Mouse (Mus musculus) heart, embryonic 15.5 days (tissue): Measurements from ENCODE around the gene Gbx1. TPM values are rescaled to one million over a fixed set of nuclear protein-coding genes. Genes with fewer than 3 reads are reported as not detected.
A peak's percentile ranks its signal among the peaks of the same experiment; 100 is the strongest.

ENCODE experiments used
- ATAC-seq: fragments of 200-750 bp; cut with Nextera tagmentation; replicated peaks from 2 replicates; pipeline ENCODE4 v1.8.0; 2017; ENCODE audit warnings: low read depth, moderate TSS enrichment; ENCODE audit not compliant: insufficient number of reproducible peaks, insufficient read depth, low FRiP score
- H3K27ac ChIP-seq: fragments of 300-500 bp; sonication (generic); 2 replicates; pipeline ENCODE4 v1.5.1; 2015; ENCODE audit warnings: mild to moderate bottlenecking, inconsistent platforms
- H3K27me3 ChIP-seq: fragments of 300-500 bp; sonication (generic); 2 replicates; pipeline ENCODE4 v1.6.1; 2015; ENCODE audit warnings: inconsistent platforms
- H3K36me3 ChIP-seq: fragments of 300-500 bp; sonication (generic); 2 replicates; pipeline ENCODE4 v1.6.1; 2015; ENCODE audit warnings: mild to moderate bottlenecking, inconsistent platforms
- H3K4me1 ChIP-seq: fragments of 300-500 bp; sonication (generic); replicated peaks from 2 replicates; pipeline ENCODE4 v1.6.1; 2015; ENCODE audit warnings: inconsistent platforms
- H3K4me2 ChIP-seq: fragments of 300-500 bp; sonication (generic); 2 replicates; pipeline ENCODE4 v1.6.1; 2015; ENCODE audit warnings: inconsistent platforms, mild to moderate bottlenecking, moderate library complexity
- H3K4me3 ChIP-seq: fragments of 300-500 bp; sonication (generic); 2 replicates; pipeline ENCODE4 v1.5.1; 2015; ENCODE audit warnings: mild to moderate bottlenecking, inconsistent platforms
- H3K9ac ChIP-seq: fragments of 300-500 bp; sonication (generic); 2 replicates; pipeline ENCODE4 v1.6.1; 2015; ENCODE audit warnings: mild to moderate bottlenecking, inconsistent platforms
- H3K9me3 ChIP-seq: fragments of 300-500 bp; sonication (generic); replicated peaks from 2 replicates; pipeline ENCODE4 v1.6.1; 2016; ENCODE audit warnings: inconsistent platforms
- WGBS: fragments of 180-500 bp; shearing (Covaris S2); methylation state at CpG from one replicate; pipeline ENCODE4 v1.1.7; 2015; ENCODE audit warnings: mixed read lengths; 5-methylcytosine and 5-hydroxymethylcytosine counted together
- polyA plus RNA-seq: library from polyadenylated mRNA; unstranded; fragments of >200 nt; fragmentation: Nextera tagmentation; extraction: Ambion mirVana; gene quantifications from 2 replicates; pipeline ENCODE4 v1.2.1, GENCODE M21; 2015

The Gbx1 gene
- polyA plus RNA-seq, 1 experiment from 2014 or later, result not detected

DNA sequence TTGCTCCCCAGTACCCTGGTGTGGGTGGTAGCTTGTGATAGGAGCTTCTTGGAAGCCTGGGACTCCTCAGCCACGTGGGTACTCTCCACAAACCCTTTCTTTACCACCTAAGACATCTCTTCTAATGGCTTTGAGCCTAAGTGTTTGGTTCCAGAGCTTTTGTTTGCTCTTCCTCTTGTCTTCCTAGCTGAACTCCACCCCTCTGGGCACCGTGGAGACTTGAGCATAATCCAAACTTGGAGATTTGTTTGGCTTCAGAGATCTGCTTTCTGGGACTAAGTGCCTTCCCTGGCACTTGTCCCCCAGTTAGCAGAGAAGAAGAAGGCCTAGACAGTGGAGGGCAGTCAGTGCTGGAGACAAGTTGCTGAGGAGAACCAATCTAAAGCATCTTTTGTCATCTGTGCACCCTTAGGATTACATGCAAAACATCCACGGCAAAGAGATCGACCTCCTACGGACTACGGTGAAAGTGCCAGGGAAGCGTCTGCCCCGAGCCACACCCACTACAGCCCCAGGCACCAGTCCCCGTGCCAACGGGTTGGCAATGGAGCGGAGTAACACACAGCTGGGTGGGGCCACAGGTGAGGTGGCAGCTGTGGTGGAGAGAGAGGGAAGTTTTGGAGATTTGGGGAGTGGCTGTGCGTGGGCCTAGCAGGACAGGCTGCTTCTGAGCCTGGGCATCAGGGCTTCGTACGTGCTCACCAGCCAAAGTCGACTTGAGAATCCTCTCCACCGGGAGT lies 34.3 kb downstream of the Gbx1 start:
- Histone ChIP-seq H3K36me3 (peaks cover 67% of the 10 kb centered on the region), H3K9me3 (no peaks in the 10 kb centered on the region), H3K27ac (no peak overlapping the region), H3K4me3 (no peak overlapping the region), H3K4me1 (no peaks in the 10 kb centered on the region), H3K9ac (no peak overlapping the region), H3K4me2 (no peak overlapping the region), H3K27me3 (no peaks in the 10 kb centered on the region)
- 84% methylated on average over 16 of the region's 16 CpGs for WGBS
- no peak for ATAC-seq

DNA sequence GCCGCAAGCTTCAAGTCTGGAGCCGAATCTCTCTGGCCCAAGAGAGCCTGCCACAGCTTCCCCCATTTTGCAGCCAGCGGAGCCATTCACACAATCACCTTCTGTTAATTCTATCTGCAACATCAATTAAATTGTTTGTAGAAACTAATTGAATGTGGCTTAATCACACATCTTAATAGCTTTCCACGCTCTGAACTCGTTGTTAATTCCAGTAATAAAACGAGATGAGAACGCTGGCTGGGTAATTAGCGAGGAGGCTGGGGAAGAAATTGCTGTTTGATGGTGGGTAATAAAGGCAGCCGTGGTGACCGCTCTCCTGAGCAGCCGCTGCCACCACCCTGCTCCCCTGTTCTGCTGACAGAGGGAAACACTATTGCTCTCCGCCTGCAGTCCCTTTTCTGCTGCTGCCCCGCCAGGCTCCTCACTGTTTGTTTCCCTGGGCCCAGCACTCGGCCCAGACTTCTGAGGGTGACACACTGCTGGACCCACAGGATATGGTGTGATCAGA lies 36.5 kb downstream of the Gbx1 start:
- peaks cover 4% of the 10 kb centered on the region; the same call in 1 of the 2 replicates for H3K4me1 ChIP-seq
- no peak overlapping the region for H3K4me2 ChIP-seq
- no peak for ATAC-seq
- no peak overlapping the region for H3K4me3 ChIP-seq
- peaks cover 67% of the 10 kb centered on the region for H3K36me3 ChIP-seq
- no peaks in the 10 kb centered on the region for H3K9me3 ChIP-seq
- H3K27ac ChIP-seq, result no peak overlapping the region
- 83% methylated on average over 14 of the region's 14 CpGs for WGBS
- no peaks in the 10 kb centered on the region for H3K27me3 ChIP-seq
- no peak overlapping the region for H3K9ac ChIP-seq

DNA sequence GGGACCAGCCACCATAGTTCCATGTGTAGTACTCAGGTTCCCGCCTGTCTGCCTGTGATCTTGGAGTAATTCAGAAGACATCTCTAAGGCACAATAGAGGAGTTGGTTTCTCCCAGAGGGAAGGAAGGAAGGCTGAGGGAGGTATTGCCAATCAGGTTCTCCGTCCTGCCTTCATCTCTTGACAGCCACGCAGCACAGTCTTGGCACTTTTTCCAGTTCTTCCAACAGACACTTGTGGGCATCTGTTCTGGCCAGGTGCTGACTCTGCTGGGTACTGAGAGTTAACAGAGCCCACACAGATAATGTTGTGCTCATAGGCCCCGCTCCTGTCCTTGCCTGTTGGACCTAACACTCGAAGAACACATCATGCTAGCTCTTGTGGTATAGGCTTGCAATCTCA lies 40.3 kb downstream of the Gbx1 start:
- WGBS, result 85% methylated on average over 5 of the region's 5 CpGs
- peaks cover 67% of the 10 kb centered on the region for H3K36me3 ChIP-seq

DNA sequence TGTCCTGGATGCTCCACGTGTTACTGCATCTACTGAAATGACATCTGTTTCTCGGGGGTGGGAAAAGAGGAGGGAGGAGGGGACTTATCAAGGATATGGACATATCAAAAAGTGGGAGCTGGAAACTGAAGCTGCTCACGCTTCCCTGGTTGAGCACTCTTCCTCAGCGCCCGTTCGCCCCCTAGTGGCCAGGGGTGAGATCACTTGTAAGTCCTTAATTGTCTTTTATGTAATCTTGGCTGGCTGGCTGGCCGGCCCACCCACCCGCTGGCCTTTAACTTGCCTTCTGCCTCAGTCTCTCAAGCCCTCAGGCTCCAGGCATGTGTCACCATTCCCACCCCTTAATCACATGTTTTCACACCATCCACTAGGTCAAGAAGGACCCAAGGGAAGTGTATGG lies 40.9 kb downstream of the Gbx1 start:
- H3K27me3 ChIP-seq, result peaks cover 8% of the 10 kb centered on the region
- H3K9ac ChIP-seq, result no peak overlapping the region
- 5% methylated on average over 8 of the region's 8 CpGs for WGBS
- ATAC-seq, result no peak
- no peak overlapping the region for H3K4me3 ChIP-seq
- no peaks in the 10 kb centered on the region for H3K9me3 ChIP-seq
- H3K4me1 ChIP-seq, result peaks cover 19% of the 10 kb centered on the region
- no peak overlapping the region for H3K27ac ChIP-seq
- H3K4me2 ChIP-seq, result no peak overlapping the region
- peaks cover 62% of the 10 kb centered on the region for H3K36me3 ChIP-seq

More for the DNA sequence above, 40.3 kb downstream of the Gbx1 start:
- Histone ChIP-seq H3K4me3 (no peak overlapping the region), H3K9ac (no peak overlapping the region), H3K9me3 (no peaks in the 10 kb centered on the region), H3K4me1 (peaks cover 15% of the 10 kb centered on the region), H3K27me3 (peaks cover 8% of the 10 kb centered on the region), H3K27ac (no peak overlapping the region), H3K4me2 (no peak overlapping the region)
- no peak for ATAC-seq

DNA sequence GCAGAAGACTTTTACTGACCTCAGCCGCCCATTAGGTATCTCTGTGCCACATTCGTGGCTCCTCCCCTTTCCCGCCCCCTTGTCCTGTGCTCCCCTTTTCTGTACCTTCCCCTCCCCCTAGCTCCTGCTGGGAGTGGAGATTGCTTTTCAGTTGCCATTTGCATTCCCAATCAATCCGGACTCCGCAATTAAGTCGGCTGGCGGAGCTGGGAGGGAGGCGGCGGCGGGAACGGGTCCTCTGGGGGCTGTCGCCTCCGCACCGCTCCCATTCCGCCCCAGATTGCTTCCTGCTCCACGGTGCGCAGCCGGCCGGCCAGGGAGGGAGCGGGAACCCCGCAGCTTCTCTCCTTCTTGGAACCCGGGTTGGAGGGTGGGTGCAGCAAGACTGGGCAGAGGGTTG lies 42.0 kb downstream of the Gbx1 start:
- no peaks in the 10 kb centered on the region for H3K9me3 ChIP-seq
- 41% methylated on average over 22 of the region's 22 CpGs for WGBS
- H3K4me2 ChIP-seq, result peak overlapping the region; percentile 31
- peaks cover 19% of the 10 kb centered on the region for H3K4me1 ChIP-seq
- H3K27ac ChIP-seq, result no peak overlapping the region
- ATAC-seq, result no peak
- H3K36me3 ChIP-seq, result peaks cover 63% of the 10 kb centered on the region
- peaks cover 8% of the 10 kb centered on the region for H3K27me3 ChIP-seq
- no peak overlapping the region for H3K9ac ChIP-seq
- H3K4me3 ChIP-seq, result no peak overlapping the region

DNA sequence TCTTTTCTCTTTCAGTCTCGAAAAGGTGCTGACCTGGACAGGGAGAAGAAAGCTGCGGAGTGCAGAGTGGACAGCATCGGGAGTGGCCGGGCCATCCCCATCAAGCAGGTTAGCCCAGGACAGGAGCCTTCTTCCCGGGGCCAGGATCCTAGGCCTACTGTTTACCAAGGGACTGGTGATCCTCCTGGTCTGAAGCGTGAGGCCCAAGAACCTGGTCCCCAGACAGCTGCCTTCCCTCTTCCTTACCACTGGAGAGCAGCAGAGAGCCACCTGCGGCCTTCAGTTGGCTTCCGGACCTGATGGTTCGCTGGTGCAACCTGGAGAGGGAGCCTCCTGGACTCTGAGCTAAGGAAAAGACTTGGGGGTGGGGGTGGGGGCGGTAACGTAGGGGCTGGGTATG lies 43.7 kb downstream of the Gbx1 start:
- WGBS, result 32% methylated on average over 11 of the region's 11 CpGs
- Histone ChIP-seq H3K4me2 (no peak overlapping the region), H3K27me3 (peaks cover 8% of the 10 kb centered on the region), H3K9me3 (no peaks in the 10 kb centered on the region), H3K4me1 (peaks cover 19% of the 10 kb centered on the region), H3K36me3 (peaks cover 62% of the 10 kb centered on the region), H3K27ac (no peak overlapping the region), H3K9ac (no peak overlapping the region), H3K4me3 (no peak overlapping the region)
- no peak for ATAC-seq

DNA sequence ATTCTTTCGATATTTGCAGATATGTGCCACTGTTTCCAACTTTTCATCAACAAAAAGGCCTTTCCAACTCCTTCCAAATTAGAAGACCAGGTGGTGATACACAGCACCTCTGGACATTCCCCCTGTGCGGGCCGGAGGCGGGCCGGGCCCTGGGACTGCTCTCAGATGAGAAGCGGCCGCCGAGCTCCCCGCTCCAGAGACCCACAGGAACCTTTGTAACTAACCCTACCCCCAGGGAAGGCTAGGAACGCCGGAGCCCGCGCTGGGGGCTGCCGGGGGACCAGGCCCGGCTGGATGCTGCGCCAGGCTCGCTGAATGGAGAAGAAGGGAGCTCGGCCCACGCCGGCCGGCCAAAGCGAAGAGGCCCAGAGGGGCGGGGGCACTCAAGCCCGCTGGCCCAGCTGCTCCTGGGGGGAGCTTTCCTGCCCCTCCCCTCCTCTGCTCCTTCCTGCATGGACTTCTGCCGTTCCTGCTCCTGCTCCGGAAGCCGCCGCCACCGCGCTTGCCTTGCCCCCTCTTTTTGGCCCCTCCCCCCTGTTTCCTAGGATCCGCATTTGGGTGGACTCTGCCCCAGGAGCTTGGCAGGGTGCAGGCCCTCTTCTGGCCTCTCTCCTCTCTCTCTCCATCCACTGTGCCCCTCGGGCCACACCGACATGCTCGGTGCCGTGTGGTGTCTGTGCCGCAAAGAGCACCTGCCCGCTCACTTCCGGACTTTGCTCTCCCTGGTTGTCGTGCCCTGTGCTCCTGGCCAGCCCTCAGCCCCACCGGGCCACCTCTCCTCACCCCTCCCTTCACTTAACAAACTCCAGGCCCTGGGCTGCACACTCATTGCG lies 44.5 kb downstream of the Gbx1 start:
- Histone ChIP-seq H3K4me3 (no peak overlapping the region), H3K4me2 (no peak overlapping the region), H3K9me3 (no peaks in the 10 kb centered on the region), H3K27me3 (peaks cover 8% of the 10 kb centered on the region), H3K9ac (no peak overlapping the region), H3K36me3 (peaks cover 63% of the 10 kb centered on the region), H3K4me1 (peaks cover 19% of the 10 kb centered on the region), H3K27ac (no peak overlapping the region)
- 65% methylated on average over 41 of the region's 41 CpGs for WGBS
- ATAC-seq, result no peak; the same call in 1 of the 2 replicates

DNA sequence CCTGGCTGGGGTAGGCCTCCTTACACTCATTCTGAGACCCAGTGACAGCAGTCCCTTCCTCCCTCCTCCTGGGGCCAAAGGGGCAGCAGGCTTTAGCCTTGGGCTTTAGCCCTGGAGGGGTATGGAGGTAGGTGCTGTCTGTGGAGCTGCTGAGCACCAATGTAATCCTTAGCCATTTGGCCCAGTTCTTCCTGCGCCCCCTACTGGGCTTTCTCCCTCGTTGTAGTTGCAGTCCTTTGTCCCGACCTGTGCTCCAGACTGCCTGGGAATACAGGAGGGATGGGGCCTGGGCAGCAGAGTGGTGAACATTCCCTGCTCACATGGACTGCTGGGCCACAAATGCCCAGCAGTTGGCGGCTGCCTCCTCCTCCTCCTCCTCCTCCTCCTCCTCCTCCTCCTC lies 45.4 kb downstream of the Gbx1 start:
- peaks cover 8% of the 10 kb centered on the region for H3K27me3 ChIP-seq
- H3K9ac ChIP-seq, result no peak overlapping the region
- peaks cover 19% of the 10 kb centered on the region for H3K4me1 ChIP-seq
- ATAC-seq, result no peak
- WGBS, result 12% methylated on average over 4 of the region's 4 CpGs
- H3K4me2 ChIP-seq, result no peak overlapping the region
- no peak overlapping the region for H3K27ac ChIP-seq
- H3K9me3 ChIP-seq, result no peaks in the 10 kb centered on the region
- H3K4me3 ChIP-seq, result no peak overlapping the region
- peaks cover 60% of the 10 kb centered on the region for H3K36me3 ChIP-seq

DNA sequence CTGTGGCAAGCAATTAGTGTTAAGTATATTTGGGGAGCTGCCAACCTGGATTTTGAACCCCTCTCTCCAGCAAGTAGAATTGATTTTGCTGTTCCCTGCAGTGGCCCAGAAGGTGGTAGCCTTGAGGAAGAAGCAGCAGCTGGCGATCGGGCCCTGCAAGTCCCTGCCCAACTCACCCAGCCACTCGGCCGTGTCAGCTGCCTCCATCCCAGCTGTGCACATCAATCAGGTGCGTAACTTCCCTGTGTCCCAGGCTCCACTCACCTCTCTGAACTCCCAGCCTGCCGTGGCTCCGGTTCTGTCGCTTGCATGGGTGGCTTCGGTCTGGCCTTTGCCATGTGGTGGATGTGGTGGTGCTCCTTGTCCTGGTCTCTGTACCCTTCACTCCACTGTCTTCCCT lies 49.1 kb downstream of the Gbx1 start:
- 0 out of 2 replicates have a peak, but pooled peaks cover 4% of the 10 kb centered on the region for H3K27me3 ChIP-seq
- peaks cover 45% of the 10 kb centered on the region; the same call in 1 of the 2 replicates for H3K36me3 ChIP-seq
- H3K4me3 ChIP-seq, result no peak overlapping the region
- ATAC-seq, result no peak
- H3K27ac ChIP-seq, result no peak overlapping the region
- H3K4me2 ChIP-seq, result no peak overlapping the region
- peaks cover 42% of the 10 kb centered on the region for H3K4me1 ChIP-seq
- no peak overlapping the region for H3K9ac ChIP-seq
- WGBS, result 91% methylated on average over 9 of the region's 9 CpGs
- no peaks in the 10 kb centered on the region for H3K9me3 ChIP-seq

DNA sequence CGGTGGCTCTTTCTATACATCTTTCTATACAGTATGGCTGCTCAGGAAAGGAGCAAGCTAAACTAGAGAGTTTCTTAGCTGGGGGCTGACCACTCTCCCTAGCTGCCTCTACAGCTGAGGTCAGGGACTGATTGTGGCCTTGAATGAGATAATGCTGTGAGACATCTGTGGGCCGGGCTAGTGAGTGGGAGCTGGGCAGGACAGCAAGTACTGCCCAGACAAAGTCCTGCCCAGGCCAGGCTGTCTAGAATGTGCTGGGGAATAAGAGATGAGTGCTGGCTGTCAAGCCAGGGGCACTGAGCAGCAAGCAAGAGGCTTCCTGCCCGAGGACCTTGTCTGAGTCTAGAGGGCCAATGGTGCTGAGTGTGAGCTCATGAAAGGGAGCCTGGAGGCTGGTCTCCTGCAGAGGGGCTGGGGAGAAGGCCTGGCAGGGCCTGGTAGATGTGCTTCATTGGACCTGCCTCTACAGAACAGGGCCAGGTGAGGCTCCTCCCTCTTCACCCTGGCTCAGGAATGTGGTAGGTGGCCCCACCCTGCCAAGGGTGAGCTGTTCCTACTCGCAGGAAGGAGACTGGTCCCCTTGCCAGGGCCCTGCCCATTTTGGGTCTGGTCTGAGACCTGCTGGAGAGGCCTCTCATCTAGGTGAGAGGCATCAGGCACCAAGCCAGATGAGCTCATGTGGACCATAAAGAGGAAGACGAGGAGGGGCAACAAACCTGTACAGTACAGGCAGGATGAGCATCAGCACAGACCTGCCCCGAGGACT lies 51.3 kb downstream of the Gbx1 start:
- H3K27me3 ChIP-seq, result 0 out of 2 replicates have a peak, but pooled peaks cover 4% of the 10 kb centered on the region
- WGBS, result 61% methylated on average over 6 of the region's 6 CpGs
- no peak for ATAC-seq
- H3K9ac ChIP-seq, result no peak overlapping the region
- no peak overlapping the region for H3K27ac ChIP-seq
- H3K4me3 ChIP-seq, result peak overlapping the region; percentile 50
- H3K36me3 ChIP-seq, result peaks cover 30% of the 10 kb centered on the region; the same call in 1 of the 2 replicates
- peaks cover 38% of the 10 kb centered on the region for H3K4me1 ChIP-seq
- H3K9me3 ChIP-seq, result no peaks in the 10 kb centered on the region
- H3K4me2 ChIP-seq, result peak overlapping the region; percentile 90
